Mouse (Mus musculus) CH12.LX (cell line): Measurements from ENCODE around the gene Cd300ld3. TPM values are rescaled to one million over a fixed set of nuclear protein-coding genes. Genes with fewer than 3 reads are reported as not detected.

ENCODE experiments used
- DNase-seq: peaks from one replicate; pipeline ENCODE4 v3.0.0-alpha.2; 2013; ENCODE audit errors: extremely low read depth
- H3K27ac ChIP-seq: 2 replicates; pipeline ENCODE4 v1.5.1; 2012; ENCODE audit warnings: low read depth, mild to moderate bottlenecking, control low read depth, moderate library complexity; ENCODE audit not compliant: insufficient read depth
- H3K27me3 ChIP-seq: replicated peaks from 2 replicates; pipeline ENCODE3; 2012; ENCODE audit warnings: inconsistent platforms
- H3K36me3 ChIP-seq, 2 experiments: replicated peaks in 1 of 2; 2 replicates each; pipeline versions ENCODE3 to v1.6.1; 2012; ENCODE audit warnings: inconsistent platforms in 1 of 2, low read length in 1 of 2, mild to moderate bottlenecking in 1 of 2, mixed read lengths in 1 of 2, moderate library complexity in 1 of 2; ENCODE audit not compliant: control insufficient read depth in 1 of 2, insufficient read depth in 1 of 2
- H3K4me1 ChIP-seq, 2 experiments: 2 replicates each; pipeline ENCODE4 v1.6.1; 2012; ENCODE audit warnings: inconsistent platforms in 1 of 2, moderate library complexity in 1 of 2; ENCODE audit not compliant: insufficient read depth in 2 of 2, control insufficient read depth in 1 of 2
- H3K4me2 ChIP-seq: 2 replicates; pipeline ENCODE4 v1.6.1; 2012; ENCODE audit warnings: low read depth, mild to moderate bottlenecking, control low read depth; ENCODE audit not compliant: poor library complexity, insufficient read depth, severe bottlenecking
- H3K4me3 ChIP-seq, 3 experiments: fragments of 150-350 bp in 1 of 3; sonication (generic) in 1 of 3; replicated peaks in 1 of 3; 2 replicates each; pipeline versions ENCODE3 to v1.5.1; 2011 to 2012; ENCODE audit warnings: low read depth in 2 of 3, low read length in 2 of 3, mild to moderate bottlenecking in 2 of 3, moderate library complexity in 2 of 3, control low read depth in 1 of 3, improper control_type of control experiment in 1 of 3, inconsistent platforms in 1 of 3, mixed read lengths in 1 of 3; ENCODE audit not compliant: poor library complexity in 1 of 3
- H3K79me2 ChIP-seq: replicated peaks from 2 replicates; pipeline ENCODE4 v1.6.1; 2012; ENCODE audit warnings: mild to moderate bottlenecking, moderate library complexity; ENCODE audit not compliant: control insufficient read depth, poor library complexity, insufficient read depth, severe bottlenecking; ENCODE audit errors: extremely low read depth
- H3K9ac ChIP-seq: 2 replicates; pipeline ENCODE4 v1.6.1; 2012; ENCODE audit warnings: low read depth, mild to moderate bottlenecking, control low read depth, moderate library complexity; ENCODE audit not compliant: insufficient read depth
- H3K9me3 ChIP-seq: replicated peaks from 2 replicates; pipeline ENCODE3; 2012; ENCODE audit warnings: low read length, inconsistent platforms, mixed read lengths
- CHD1 ChIP-seq: IDR thresholded peaks from 2 replicates; pipeline ENCODE4 v1.6.1; 2012; ENCODE audit warnings: low read depth, low read length, improper control_type of control experiment, inconsistent platforms
- ELF1 ChIP-seq: IDR thresholded peaks from 2 replicates; pipeline ENCODE4 v1.6.1; 2014; ENCODE audit warnings: low read depth, mild to moderate bottlenecking, inconsistent platforms, low read length, improper control_type of control experiment
- IRF4 ChIP-seq: IDR thresholded peaks from 2 replicates; pipeline ENCODE4 v1.6.1; 2014; ENCODE audit warnings: low read depth, mild to moderate bottlenecking, inconsistent platforms, low read length, improper control_type of control experiment
- MAZ ChIP-seq: IDR thresholded peaks from 2 replicates; pipeline ENCODE4 v1.6.1; 2012; ENCODE audit warnings: low read depth, mild to moderate bottlenecking, inconsistent platforms, low read length, improper control_type of control experiment, moderate library complexity
- TBP ChIP-seq: conservative IDR thresholded peaks from 2 replicates; pipeline ENCODE4 v1.6.1; 2011; ENCODE audit warnings: low read depth, low read length, improper control_type of control experiment
- dilution Hi-C: fragments of 300-500 bp; cut with MboI; formaldehyde crosslinking; loops from 2 replicates; pipeline ENCODE4 v1.14.3; 2020; ENCODE audit warnings: low sequenced_read_pairs; ENCODE audit not compliant: extremely low pct_unique_long_range_greater_than_20kb, extremely low pct_ligation_motif_present
- in situ Hi-C: fragments of 300-500 bp; cut with MboI; formaldehyde crosslinking; loops from 3 replicates; pipeline ENCODE4 v1.14.3; 2019; ENCODE audit warnings: low sequenced_read_pairs, low pct_ligation_motif_present, low pct_unique_long_range_greater_than_20kb, mixed read lengths
- polyA plus RNA-seq: library from polyadenylated mRNA; unstranded; fragments of >175 nt; gene quantifications from 2 replicates; pipeline ENCODE4 v1.2.1, GENCODE M21; 2012; ENCODE audit warnings: low read depth; ENCODE audit not compliant: insufficient read length
- total RNA-seq, 2 experiments: library from RNA; depleted of rRNA; stranded (reverse); fragments of 300-350 nt in 1 of 2; fragments of >200 nt in 1 of 2; gene quantifications; 2 replicates each; pipeline ENCODE4 v1.2.3; 2012 to 2014

The Cd300ld3 gene
- total and polyA plus RNA-seq, 3 experiments: 0.37 to 0.42 TPM; not detected in 1

- dilution Hi-C loops (no loop called here), in situ Hi-C loops (loop anchor here (10.0 kb wide), 1 partner anchor 53 kb away; no protein-coding TSS in a partner anchor)
- H3K79me2 ChIP-seq: no peaks in the 10 kb centered on the region
- H3K27me3 ChIP-seq: peaks cover 79% of the 10 kb centered on the region
- H3K27ac ChIP-seq: no peak within 1 kb of the TSS
- peaks cover 0 to 7% of the 10 kb centered on the region in 2 experiments; a peak in 2 of 4 replicates for H3K4me1 ChIP-seq
- H3K9ac ChIP-seq: no peak within 1 kb of the TSS
- H3K4me2 ChIP-seq: no peak within 1 kb of the TSS
- no peak within 1 kb of the TSS for H3K4me3 ChIP-seq
- H3K36me3 ChIP-seq: no peaks in the 10 kb centered on the region
- DNase-seq: no peak
- no peak for TF ChIP-seq TBP
- TF ChIP-seq CHD1: no peak
- no peak for TF ChIP-seq MAZ
- TF ChIP-seq IRF4: no peak
- no peak for TF ChIP-seq ELF1
- H3K9me3 ChIP-seq: peaks cover 8% of the 10 kb centered on the region
These were observed 46.7 kb downstream of the Cd300ld3 start, which contains the start of gene Cd300c2 for GRCm38 (mm10) chr11:115001474-115002040. Cd300c2 (minus strand) TSS chr11:115001880.

Other genes starting within 250 kb of the Cd300ld3 start
- gene Gpr142, start 249.5 kb downstream of the Cd300ld3 start, total RNA-seq (2012; rRNA removed): not detected in 2 replicates
- not detected in 2 replicates for gene Gpr142, start 249.5 kb downstream of the Cd300ld3 start, total RNA-seq (2014; rRNA removed)
- gene Gpr142, start 249.5 kb downstream of the Cd300ld3 start, polyA plus RNA-seq: not detected in 2 replicates
- not detected in 2 replicates for gene Gprc5c, start 197.3 kb downstream of the Cd300ld3 start, total RNA-seq (2012; rRNA removed)
- gene Gprc5c, start 197.3 kb downstream of the Cd300ld3 start, total RNA-seq (2014; rRNA removed): not detected in 2 replicates
- gene Gprc5c, start 197.3 kb downstream of the Cd300ld3 start, polyA plus RNA-seq: not detected in 2 replicates
- gene Cd300a, start 158.4 kb downstream of the Cd300ld3 start, total RNA-seq (2012; rRNA removed): 0.13 and 0.17 TPM in 2 replicates
- 0.18 and 0.32 TPM in 2 replicates for gene Cd300a, start 158.4 kb downstream of the Cd300ld3 start, total RNA-seq (2014; rRNA removed)
- gene Cd300a, start 158.4 kb downstream of the Cd300ld3 start, polyA plus RNA-seq: 1.0 TPM in 2 replicates
- not detected in 2 replicates for gene Cd300lb, start 114.0 kb downstream of the Cd300ld3 start, total RNA-seq (2012; rRNA removed)
- not detected in 2 replicates for gene Cd300lb, start 114.0 kb downstream of the Cd300ld3 start, total RNA-seq (2014; rRNA removed)
- gene Cd300lb, start 114.0 kb downstream of the Cd300ld3 start, polyA plus RNA-seq: not detected in 2 replicates
- not detected in 2 replicates for gene Cd300c, start 79.3 kb downstream of the Cd300ld3 start, total RNA-seq (2012; rRNA removed)
- not detected in 2 replicates for gene Cd300c, start 79.3 kb downstream of the Cd300ld3 start, total RNA-seq (2014; rRNA removed)
- 0.40 TPM in 1 of 2 replicates, not detected in the other for gene Cd300c, start 79.3 kb downstream of the Cd300ld3 start, polyA plus RNA-seq
- gene Cd300ld, start 58.5 kb downstream of the Cd300ld3 start, total RNA-seq (2012; rRNA removed): 0.17 and 0.25 TPM in 2 replicates
- gene Cd300ld, start 58.5 kb downstream of the Cd300ld3 start, total RNA-seq (2014; rRNA removed): 0.16 and 0.26 TPM in 2 replicates
- gene Cd300ld, start 58.5 kb downstream of the Cd300ld3 start, polyA plus RNA-seq: 0.25 and 0.50 TPM in 2 replicates
- gene Cd300c2, start 46.5 kb downstream of the Cd300ld3 start, total RNA-seq (2012; rRNA removed): not detected in 2 replicates
- not detected in 2 replicates for gene Cd300c2, start 46.5 kb downstream of the Cd300ld3 start, total RNA-seq (2014; rRNA removed)
- gene Cd300c2, start 46.5 kb downstream of the Cd300ld3 start, polyA plus RNA-seq: not detected in 2 replicates
- gene Cd300ld2, start 32.2 kb downstream of the Cd300ld3 start, total RNA-seq (2012; rRNA removed): not detected in 2 replicates
- gene Cd300ld2, start 32.2 kb downstream of the Cd300ld3 start, total RNA-seq (2014; rRNA removed): not detected in 2 replicates
- not detected in 2 replicates for gene Cd300ld2, start 32.2 kb downstream of the Cd300ld3 start, polyA plus RNA-seq
- not detected in 2 replicates for gene Cd300ld4, start 21.4 kb downstream of the Cd300ld3 start, total RNA-seq (2012; rRNA removed)
- gene Cd300ld4, start 21.4 kb downstream of the Cd300ld3 start, total RNA-seq (2014; rRNA removed): not detected in 2 replicates
- gene Cd300ld4, start 21.4 kb downstream of the Cd300ld3 start, polyA plus RNA-seq: not detected in 2 replicates
- gene Cd300ld5, start 10.6 kb downstream of the Cd300ld3 start, total RNA-seq (2012; rRNA removed): not detected in 2 replicates
- gene Cd300ld5, start 10.6 kb downstream of the Cd300ld3 start, total RNA-seq (2014; rRNA removed): not detected in 2 replicates
- gene Cd300ld5, start 10.6 kb downstream of the Cd300ld3 start, polyA plus RNA-seq: not detected in 2 replicates
- gene Cd300e, start 13.8 kb upstream of the Cd300ld3 start, total RNA-seq (2012; rRNA removed): not detected in 2 replicates
- gene Cd300e, start 13.8 kb upstream of the Cd300ld3 start, total RNA-seq (2014; rRNA removed): not detected in 2 replicates
- not detected in 2 replicates for gene Cd300e, start 13.8 kb upstream of the Cd300ld3 start, polyA plus RNA-seq
- gene Rab37, start 43.0 kb upstream of the Cd300ld3 start, total RNA-seq (2012; rRNA removed): 3.6 and 4.5 TPM in 2 replicates
- gene Rab37, start 43.0 kb upstream of the Cd300ld3 start, total RNA-seq (2014; rRNA removed): 2.0 and 2.2 TPM in 2 replicates
- 2.2 and 2.3 TPM in 2 replicates for gene Rab37, start 43.0 kb upstream of the Cd300ld3 start, polyA plus RNA-seq
- gene Cd300lf, start 85.6 kb upstream of the Cd300ld3 start, total RNA-seq (2012; rRNA removed): 35.3 and 36.1 TPM in 2 replicates
- gene Cd300lf, start 85.6 kb upstream of the Cd300ld3 start, total RNA-seq (2014; rRNA removed): 13.5 and 15.5 TPM in 2 replicates
- 36.9 and 38.9 TPM in 2 replicates for gene Cd300lf, start 85.6 kb upstream of the Cd300ld3 start, polyA plus RNA-seq
- gene Slc9a3r1, start 114.9 kb upstream of the Cd300ld3 start, total RNA-seq (2012; rRNA removed): 69.0 and 70.1 TPM in 2 replicates
- 43.5 and 51.9 TPM in 2 replicates for gene Slc9a3r1, start 114.9 kb upstream of the Cd300ld3 start, total RNA-seq (2014; rRNA removed)
- gene Slc9a3r1, start 114.9 kb upstream of the Cd300ld3 start, polyA plus RNA-seq: 63.7 and 64.6 TPM in 2 replicates
- 15.7 and 16.1 TPM in 2 replicates for gene Tmem104, start 139.1 kb upstream of the Cd300ld3 start, total RNA-seq (2012; rRNA removed)
- gene Tmem104, start 139.1 kb upstream of the Cd300ld3 start, total RNA-seq (2014; rRNA removed): 1.6 and 3.5 TPM in 2 replicates
- gene Tmem104, start 139.1 kb upstream of the Cd300ld3 start, polyA plus RNA-seq: 10.3 and 10.8 TPM in 2 replicates
- gene Nat9, start 139.4 kb upstream of the Cd300ld3 start, total RNA-seq (2012; rRNA removed): 51.7 and 74.0 TPM in 2 replicates
- gene Nat9, start 139.4 kb upstream of the Cd300ld3 start, total RNA-seq (2014; rRNA removed): 20.7 and 30.6 TPM in 2 replicates
- 24.1 and 34.0 TPM in 2 replicates for gene Nat9, start 139.4 kb upstream of the Cd300ld3 start, polyA plus RNA-seq
- 0.04 TPM in 1 of 2 replicates, not detected in the other for gene Grin2c, start 218.8 kb upstream of the Cd300ld3 start, total RNA-seq (2012; rRNA removed)
- not detected in 2 replicates for gene Grin2c, start 218.8 kb upstream of the Cd300ld3 start, total RNA-seq (2014; rRNA removed)
- not detected in 2 replicates for gene Grin2c, start 218.8 kb upstream of the Cd300ld3 start, polyA plus RNA-seq
- 62.2 and 63.3 TPM in 2 replicates for gene Fdxr, start 228.6 kb upstream of the Cd300ld3 start, total RNA-seq (2012; rRNA removed)
- gene Fdxr, start 228.6 kb upstream of the Cd300ld3 start, total RNA-seq (2014; rRNA removed): 40.9 and 43.8 TPM in 2 replicates
- gene Fdxr, start 228.6 kb upstream of the Cd300ld3 start, polyA plus RNA-seq: 58.6 and 62.1 TPM in 2 replicates
- gene Fads6, start 249.3 kb upstream of the Cd300ld3 start, total RNA-seq (2012; rRNA removed): 6.9 and 8.5 TPM in 2 replicates
- 0.11 and 0.30 TPM in 2 replicates for gene Fads6, start 249.3 kb upstream of the Cd300ld3 start, total RNA-seq (2014; rRNA removed)
- 0.56 and 0.63 TPM in 2 replicates for gene Fads6, start 249.3 kb upstream of the Cd300ld3 start, polyA plus RNA-seq